Mouse (Mus musculus) layer of hippocampus, adult 8-10 months (tissue): ENCODE measurements around the gene Gimap4. TPM values are rescaled to one million over a fixed set of nuclear protein-coding genes. Genes with fewer than 3 reads are reported as not detected.

Source experiments
- total RNA-seq, 4 experiments: library from RNA; stranded (reverse); gene quantifications; 2 replicates each; pipeline ENCODE4 v1.2.4; 2022

Gimap4 gene
- total RNA-seq, 4 experiments from 2014 or later = 0.31 to 0.48 TPM; not detected in 2

Other genes starting within 250 kb of the Gimap4 start
- 10 to 100 TPM; 24.6 to 32.2 (median 28.2) TPM for gene Zfp467, start 238.7 kb upstream of the Gimap4 start, total RNA-seq
- gene Sspo, start 236.3 kb upstream of the Gimap4 start, total RNA-seq = 1 to 10 TPM in 3 of 4 experiments, under 1 TPM in 1; 0.39 to 2.1 (median 1.2) TPM
- 100 to 1,000 TPM; 402 to 444 (median 420) TPM for gene Atp6v0e2, start 146.9 kb upstream of the Gimap4 start, total RNA-seq
- gene Lrrc61, start 129.8 kb upstream of the Gimap4 start, total RNA-seq = 10 to 100 TPM; 33.0 to 38.0 (median 35.2) TPM
- gene Rarres2, start 111.8 kb upstream of the Gimap4 start, total RNA-seq = 10 to 100 TPM; 16.6 to 32.1 (median 21.9) TPM
- gene Gm45021, start 94.9 kb upstream of the Gimap4 start, total RNA-seq = not detected
- gene Repin1, start 90.7 kb upstream of the Gimap4 start, total RNA-seq = 10 to 100 TPM; 46.3 to 57.9 (median 53.6) TPM
- gene Gm44965, start 90.6 kb upstream of the Gimap4 start, total RNA-seq = 10 to 100 TPM in 1 of 4 experiments, 1 to 10 TPM in 1, not detected in 2; 1.2 to 10.6 TPM
- 10 to 100 TPM in 1 of 4 experiments, 1 to 10 TPM in 3; 7.7 to 10.6 (median 9.1) TPM for gene Zfp775, start 82.5 kb upstream of the Gimap4 start, total RNA-seq
- 10 to 100 TPM; 11.8 to 14.8 (median 13.2) TPM for gene AI854703, start 57.8 kb upstream of the Gimap4 start, total RNA-seq
- gene Gimap8, start 37.3 kb upstream of the Gimap4 start, total RNA-seq = 1 to 10 TPM in 1 of 4 experiments, under 1 TPM in 3; 0.56 to 1.1 (median 0.89) TPM
- gene Gimap9, start 8.4 kb upstream of the Gimap4 start, total RNA-seq = under 1 TPM; 0.35 to 0.54 (median 0.41) TPM
- 1 to 10 TPM; 3.7 to 4.5 (median 4.2) TPM for gene Gimap6, start 23.7 kb downstream of the Gimap4 start, total RNA-seq
- 1 to 10 TPM in 2 of 4 experiments, not detected in 2; 1.5 to 3.0 TPM for gene Gm28053, start 34.1 kb downstream of the Gimap4 start, total RNA-seq
- gene Gimap7, start 34.1 kb downstream of the Gimap4 start, total RNA-seq = not detected
- gene Gimap1, start 54.5 kb downstream of the Gimap4 start, total RNA-seq = 1 to 10 TPM in 3 of 4 experiments, under 1 TPM in 1; 0.85 to 2.5 (median 1.6) TPM
- 1 to 10 TPM in 1 of 4 experiments, under 1 TPM in 3; 0.47 to 1.7 (median 0.74) TPM for gene Gimap5, start 61.6 kb downstream of the Gimap4 start, total RNA-seq
- not detected for gene Gimap3, start 86.3 kb downstream of the Gimap4 start, total RNA-seq
- gene Tmem176a, start 156.4 kb downstream of the Gimap4 start, total RNA-seq = 100 to 1,000 TPM in 1 of 4 experiments, 10 to 100 TPM in 3; 24.6 to 105 (median 49.3) TPM
- gene Tmem176b, start 156.9 kb downstream of the Gimap4 start, total RNA-seq = 100 to 1,000 TPM in 2 of 4 experiments, 10 to 100 TPM in 2; 55.0 to 137 (median 83.8) TPM
- not detected for gene Aoc1, start 188.3 kb downstream of the Gimap4 start, total RNA-seq
- gene 1600015I10Rik, start 245.3 kb downstream of the Gimap4 start, total RNA-seq = not detected